Mouse (Mus musculus) neural tube, embryonic 15.5 days (tissue): Measurements from ENCODE around the gene Wdr18. TPM values are rescaled to one million over a fixed set of nuclear protein-coding genes. Genes with fewer than 3 reads are reported as not detected.
"Not testable (repeated sequence)": the region's sequence is repeated elsewhere in the genome, so short reads cannot be mapped to it uniquely, and the experiment has no call there.

Source experiments
- ATAC-seq: fragments of 200-750 bp; cut with Nextera tagmentation; 2 replicates; pipeline ENCODE4 v1.8.0; 2017; ENCODE audit warnings: mild to moderate bottlenecking, moderate TSS enrichment, moderate library complexity; ENCODE audit not compliant: low FRiP score
- H3K27ac ChIP-seq: fragments of 300-500 bp; sonication (generic); replicated peaks from 2 replicates; pipeline ENCODE4 v1.5.1; 2015; ENCODE audit warnings: mild to moderate bottlenecking, inconsistent platforms
- H3K27me3 ChIP-seq: fragments of 300-500 bp; sonication (generic); replicated peaks from 2 replicates; pipeline ENCODE4 v1.6.1; 2015; ENCODE audit warnings: inconsistent platforms
- H3K36me3 ChIP-seq: fragments of 300-500 bp; sonication (generic); 2 replicates; pipeline ENCODE4 v1.6.1; 2015; ENCODE audit warnings: inconsistent platforms
- H3K4me1 ChIP-seq: fragments of 300-500 bp; sonication (generic); 2 replicates; pipeline ENCODE4 v1.6.1; 2015; ENCODE audit warnings: inconsistent platforms
- H3K4me2 ChIP-seq: fragments of 300-500 bp; sonication (generic); 2 replicates; pipeline ENCODE4 v1.6.1; 2015; ENCODE audit warnings: inconsistent platforms, mild to moderate bottlenecking, moderate library complexity
- H3K4me3 ChIP-seq: fragments of 300-500 bp; sonication (generic); replicated peaks from 2 replicates; pipeline ENCODE4 v1.5.1; 2015; ENCODE audit warnings: mild to moderate bottlenecking, inconsistent platforms
- H3K9ac ChIP-seq: fragments of 300-500 bp; sonication (generic); replicated peaks from 2 replicates; pipeline ENCODE4 v1.6.1; 2015; ENCODE audit warnings: mild to moderate bottlenecking, inconsistent platforms
- H3K9me3 ChIP-seq: fragments of 300-500 bp; sonication (generic); replicated peaks from 2 replicates; pipeline ENCODE4 v1.6.1; 2016; ENCODE audit warnings: inconsistent platforms
- WGBS: fragments of 180-500 bp; shearing (Covaris S2); methylation state at CpG from one replicate; pipeline ENCODE4 v1.1.7; 2015; ENCODE audit warnings: mixed read lengths; 5-methylcytosine and 5-hydroxymethylcytosine counted together
- polyA plus RNA-seq: library from polyadenylated mRNA; unstranded; fragments of >200 nt; fragmentation: Nextera tagmentation; extraction: Ambion mirVana; gene quantifications from 2 replicates; pipeline ENCODE4 v1.2.1, GENCODE M21; 2015

The Wdr18 gene
- polyA plus RNA-seq, 1 experiment from 2014 or later, result 94.4 TPM

- Histone ChIP-seq H3K36me3 (peaks cover 21% of the 10 kb centered on the region), H3K4me3 (no peak overlapping the region), H3K27ac (no peak overlapping the region), H3K4me2 (no peak overlapping the region), H3K27me3 (no peaks in the 10 kb centered on the region; the same call in 1 of the 2 replicates), H3K4me1 (peaks cover 6% of the 10 kb centered on the region), H3K9me3 (no peaks in the 10 kb centered on the region), H3K9ac (no peak overlapping the region)
- WGBS, result 77% methylated on average over 9 of the region's 9 CpGs
- ATAC-seq, result no peak
Measured at GRCm38 (mm10) chr10:79955691-79956090, 4.3 kb upstream of the Wdr18 start.

- no peaks in the 10 kb centered on the region; the same call in 1 of the 2 replicates for H3K27me3 ChIP-seq
- no peak overlapping the region for H3K4me3 ChIP-seq
- no peak for ATAC-seq
- no peak overlapping the region for H3K4me2 ChIP-seq
- peaks cover 14% of the 10 kb centered on the region for H3K36me3 ChIP-seq
- peaks cover 15% of the 10 kb centered on the region for H3K4me1 ChIP-seq
- H3K9ac ChIP-seq, result no peak overlapping the region
- H3K9me3 ChIP-seq, result no peaks in the 10 kb centered on the region
- no peak overlapping the region for H3K27ac ChIP-seq
- WGBS, result 25% methylated on average over 4 of the region's 4 CpGs
Measured at GRCm38 (mm10) chr10:79956643-79957154, 3.3 kb upstream of the Wdr18 start.

- H3K27ac ChIP-seq, result no peak overlapping the region
- peak overlapping the region; percentile 33 for H3K4me2 ChIP-seq
- H3K36me3 ChIP-seq, result peaks cover 16% of the 10 kb centered on the region
- no peak for ATAC-seq
- H3K27me3 ChIP-seq, result no peaks in the 10 kb centered on the region; the same call in 1 of the 2 replicates
- H3K9ac ChIP-seq, result peak overlapping the region; percentile 20; the same call in 1 of the 2 replicates
- 4% methylated on average over 21 of the region's 21 CpGs for WGBS
- no peaks in the 10 kb centered on the region for H3K9me3 ChIP-seq
- H3K4me3 ChIP-seq, result no peak overlapping the region
- H3K4me1 ChIP-seq, result peaks cover 15% of the 10 kb centered on the region
Measured at GRCm38 (mm10) chr10:79958140-79958816, 1.7 kb upstream of the Wdr18 start.

- 33% methylated on average over 10 of the region's 10 CpGs for WGBS
- Histone ChIP-seq H3K4me1 (peaks cover 15% of the 10 kb centered on the region), H3K36me3 (peaks cover 26% of the 10 kb centered on the region), H3K4me3 (peak overlapping the region; percentile 97), H3K4me2 (peak overlapping the region; percentile 86)
- not testable (repeated sequence) for H3K27ac ChIP-seq, H3K27me3 ChIP-seq, H3K9me3 ChIP-seq, ATAC-seq, H3K9ac ChIP-seq
Measured at GRCm38 (mm10) chr10:79959412-79959811, 540 bp upstream of the Wdr18 start.

- H3K4me2 ChIP-seq, result peak overlapping the region; percentile 86
- ATAC-seq, result no peak; the same call in 1 of the 2 replicates
- peak overlapping the region; percentile 97 for H3K4me3 ChIP-seq
- H3K4me1 ChIP-seq, result peaks cover 15% of the 10 kb centered on the region
- no peaks in the 10 kb centered on the region for H3K9me3 ChIP-seq
- peaks cover 39% of the 10 kb centered on the region for H3K36me3 ChIP-seq
- H3K9ac ChIP-seq, result peak overlapping the region; percentile 85
- 18% methylated on average over 10 of the region's 10 CpGs for WGBS
- no peaks in the 10 kb centered on the region; the same call in 1 of the 2 replicates for H3K27me3 ChIP-seq
- peak overlapping the region; percentile 85; the same call in 1 of the 2 replicates for H3K27ac ChIP-seq
Measured at GRCm38 (mm10) chr10:79960671-79961294, 831 bp downstream of the Wdr18 start.

GRCm38 (mm10) chr10:79964727-79965126 lies 4.8 kb downstream of the Wdr18 start:
- Histone ChIP-seq H3K9ac (no peak overlapping the region), H3K4me2 (no peak overlapping the region), H3K4me1 (peaks cover 11% of the 10 kb centered on the region), H3K27me3 (peaks cover 15% of the 10 kb centered on the region), H3K4me3 (no peak overlapping the region), H3K9me3 (no peaks in the 10 kb centered on the region), H3K36me3 (peaks cover 66% of the 10 kb centered on the region), H3K27ac (no peak overlapping the region)
- WGBS, result 97% methylated on average over 7 of the region's 7 CpGs
- no peak for ATAC-seq

- no peak for ATAC-seq
Measured at GRCm38 (mm10) chr10:79965325-79965724, 5.4 kb downstream of the Wdr18 start.

GRCm38 (mm10) chr10:79966886-79967400 lies 7.0 kb downstream of the Wdr18 start:
- H3K9ac ChIP-seq, result no peak overlapping the region
- H3K4me1 ChIP-seq, result peaks cover 10% of the 10 kb centered on the region
- 96% methylated on average over 5 of the region's 5 CpGs for WGBS
- no peak overlapping the region for H3K4me3 ChIP-seq
- H3K27me3 ChIP-seq, result peaks cover 36% of the 10 kb centered on the region
- no peak overlapping the region for H3K4me2 ChIP-seq
- H3K9me3 ChIP-seq, result no peaks in the 10 kb centered on the region
- no peak for ATAC-seq
- peaks cover 61% of the 10 kb centered on the region for H3K36me3 ChIP-seq
- H3K27ac ChIP-seq, result no peak overlapping the region

More at GRCm38 (mm10) chr10:79965325-79965724, 5.4 kb downstream of the Wdr18 start:
- Histone ChIP-seq H3K36me3 (peaks cover 66% of the 10 kb centered on the region), H3K9ac (no peak overlapping the region), H3K4me2 (no peak overlapping the region), H3K9me3 (no peaks in the 10 kb centered on the region), H3K27ac (no peak overlapping the region), H3K4me3 (no peak overlapping the region), H3K27me3 (peaks cover 20% of the 10 kb centered on the region), H3K4me1 (peaks cover 11% of the 10 kb centered on the region)
- WGBS, result 93% methylated on average over 5 of the region's 5 CpGs

- Histone ChIP-seq H3K27ac (no peak overlapping the region), H3K27me3 (peaks cover 45% of the 10 kb centered on the region), H3K4me3 (no peak overlapping the region), H3K4me2 (no peak overlapping the region), H3K9me3 (no peaks in the 10 kb centered on the region), H3K4me1 (peaks cover 10% of the 10 kb centered on the region), H3K36me3 (peaks cover 52% of the 10 kb centered on the region), H3K9ac (no peak overlapping the region)
- 93% methylated on average over 1 of the region's 1 CpGs for WGBS
- ATAC-seq, result no peak
Measured at GRCm38 (mm10) chr10:79968181-79968580, 8.2 kb downstream of the Wdr18 start.

GRCm38 (mm10) chr10:79969124-79969568 lies 9.2 kb downstream of the Wdr18 start:
- H3K4me2 ChIP-seq, result no peak overlapping the region
- H3K36me3 ChIP-seq, result peaks cover 43% of the 10 kb centered on the region
- no peak overlapping the region for H3K4me3 ChIP-seq
- H3K27ac ChIP-seq, result no peak overlapping the region
- peaks cover 45% of the 10 kb centered on the region for H3K27me3 ChIP-seq
- H3K9ac ChIP-seq, result no peak overlapping the region
- ATAC-seq, result no peak
- no peaks in the 10 kb centered on the region for H3K9me3 ChIP-seq
- WGBS, result 18% methylated on average over 3 of the region's 3 CpGs
- peaks cover 10% of the 10 kb centered on the region for H3K4me1 ChIP-seq

- Histone ChIP-seq H3K27me3 (peaks cover 45% of the 10 kb centered on the region), H3K4me2 (peak within 1 kb of the TSS; percentile 72), H3K4me1 (peaks cover 10% of the 10 kb centered on the region), H3K27ac (no peak within 1 kb of the TSS), H3K36me3 (peaks cover 35% of the 10 kb centered on the region), H3K9ac (peak within 1 kb of the TSS; percentile 38), H3K9me3 (no peaks in the 10 kb centered on the region), H3K4me3 (peak within 1 kb of the TSS; percentile 40)
- no peak; the same call in 1 of the 2 replicates for ATAC-seq
- WGBS, result 9% methylated on average over 33 of the region's 47 CpGs
Measured at GRCm38 (mm10) chr10:79970415-79971182, 10.6 kb downstream of the Wdr18 start, which contains the start of gene Grin3b. TSS of gene Grin3b (plus strand) at chr10:79970715.
